Mouse (Mus musculus) G1E (cell line): Measurements from ENCODE around the gene 1700113H08Rik. TPM values are rescaled to one million over a fixed set of nuclear protein-coding genes. Genes with fewer than 3 reads are reported as not detected.

Source experiments
- ATAC-seq: 2 replicates; pipeline ENCODE4 v1.8.0; 2016; ENCODE audit warnings: mild to moderate bottlenecking; ENCODE audit not compliant: insufficient number of reproducible peaks, poor library complexity, low FRiP score, severe bottlenecking; ENCODE audit errors: extremely low read depth
- DNase-seq: peaks from one replicate; pipeline ENCODE4 v3.0.0; 2012; ENCODE audit warnings: low spot score
- H3K27me3 ChIP-seq: 2 replicates; pipeline ENCODE4 v1.6.1; 2012; ENCODE audit warnings: mild to moderate bottlenecking, low read length, inconsistent platforms; ENCODE audit not compliant: insufficient read depth
- H3K36me3 ChIP-seq: replicated peaks from 2 replicates; pipeline ENCODE3; 2012; ENCODE audit warnings: mild to moderate bottlenecking, inconsistent platforms
- H3K4me1 ChIP-seq: 2 replicates; pipeline ENCODE4 v1.6.1; 2012; ENCODE audit warnings: low read depth, low read length, inconsistent platforms, mixed read lengths; ENCODE audit not compliant: insufficient read depth
- H3K4me3 ChIP-seq: 2 replicates; pipeline ENCODE4 v1.5.1; 2012; ENCODE audit warnings: low read depth, mild to moderate bottlenecking, inconsistent platforms, low read length, moderate library complexity, mixed read lengths
- H3K9me3 ChIP-seq: replicated peaks from 2 replicates; pipeline ENCODE4 v1.6.1; 2012; ENCODE audit warnings: inconsistent platforms
- CTCF ChIP-seq: IDR thresholded peaks from 2 replicates; pipeline ENCODE4 v1.5.1; 2012; ENCODE audit warnings: low read depth, low read length, inconsistent platforms, mixed read lengths
- GATA1 ChIP-seq: IDR thresholded peaks from 2 replicates; pipeline ENCODE4 v1.6.1; 2012; ENCODE audit warnings: borderline replicate concordance, low read length, inconsistent platforms, mixed read lengths
- GATA2 ChIP-seq: IDR thresholded peaks from 2 replicates; pipeline ENCODE4 v1.6.1; 2012; ENCODE audit warnings: low read depth, low read length, inconsistent platforms, borderline replicate concordance
- POLR2AphosphoS5 ChIP-seq: IDR thresholded peaks from 2 replicates; pipeline ENCODE4 v1.6.1; 2012; ENCODE audit warnings: low read depth, low read length, inconsistent platforms; ENCODE audit not compliant: insufficient replicate concordance
- TAL1 ChIP-seq: conservative IDR thresholded peaks from 2 replicates; pipeline ENCODE4 v1.6.1; 2012; ENCODE audit warnings: low read depth, low read length, inconsistent platforms, mixed read lengths
- polyA plus RNA-seq: library from polyadenylated mRNA; stranded (reverse); fragments of >175 nt; gene quantifications from 2 replicates; pipeline ENCODE4 v1.2.3, GENCODE M21; 2012
- total RNA-seq, 2 experiments: library from RNA; stranded (forward) in 1 of 2; stranded (reverse) in 1 of 2; fragments of 200-1000 nt in 1 of 2; fragments of >200 nt in 1 of 2; fragmentation: Nextera tagmentation in 1 of 2; gene quantifications; 2 replicates each; pipeline ENCODE4 v1.2.3; 2014 to 2017

The 1700113H08Rik gene
- total and polyA plus RNA-seq, 3 experiments: 0.22 TPM; not detected in 2

GRCm38 (mm10) chr10:87051714-87052113, 6.1 kb upstream of the 1700113H08Rik start:
- no peaks in the 10 kb centered on the region for H3K4me1 ChIP-seq
- DNase-seq: no peak
- H3K4me3 ChIP-seq: no peak overlapping the region
- no peak for TF ChIP-seq POLR2AphosphoS5
- H3K36me3 ChIP-seq: no peaks in the 10 kb centered on the region
- peaks cover 44% of the 10 kb centered on the region for H3K9me3 ChIP-seq
- ATAC-seq: no peak
- H3K27me3 ChIP-seq: no peaks in the 10 kb centered on the region

GRCm38 (mm10) chr10:87058251-87058925, 543 bp downstream of the 1700113H08Rik start:
- peak overlapping the region; percentile 9; the same call in 1 of the 2 replicates for H3K4me3 ChIP-seq
- no peak for ATAC-seq

GRCm38 (mm10) chr10:87058926-87059325, 1.1 kb downstream of the 1700113H08Rik start:
- DNase-seq (no peak), ATAC-seq (no peak)
- H3K36me3 ChIP-seq: no peaks in the 10 kb centered on the region
- TF ChIP-seq CTCF (no peak), GATA1 (no peak), POLR2AphosphoS5 (no peak), TAL1 (no peak), GATA2 (no peak)
- H3K4me3 ChIP-seq: no peak overlapping the region
- peaks cover 29% of the 10 kb centered on the region for H3K9me3 ChIP-seq
- no peaks in the 10 kb centered on the region for H3K27me3 ChIP-seq
- H3K4me1 ChIP-seq: no peaks in the 10 kb centered on the region

More at GRCm38 (mm10) chr10:87058251-87058925, 543 bp downstream of the 1700113H08Rik start:
- Histone ChIP-seq H3K27me3 (no peaks in the 10 kb centered on the region), H3K36me3 (no peaks in the 10 kb centered on the region), H3K4me1 (no peaks in the 10 kb centered on the region), H3K9me3 (peaks cover 31% of the 10 kb centered on the region)
- DNase-seq: no peak
- no peak for TF ChIP-seq POLR2AphosphoS5
- TF ChIP-seq CTCF: no peak
- TF ChIP-seq GATA1: no peak
- TF ChIP-seq TAL1: no peak
- no peak for TF ChIP-seq GATA2

GRCm38 (mm10) chr10:87059447-87059846, 1.6 kb downstream of the 1700113H08Rik start:
- Histone ChIP-seq H3K36me3 (no peaks in the 10 kb centered on the region), H3K27me3 (no peaks in the 10 kb centered on the region), H3K4me1 (no peaks in the 10 kb centered on the region), H3K4me3 (no peak overlapping the region), H3K9me3 (peaks cover 27% of the 10 kb centered on the region)
- no peak for TF ChIP-seq CTCF
- no peak for TF ChIP-seq GATA1
- TF ChIP-seq TAL1: no peak
- TF ChIP-seq POLR2AphosphoS5: no peak
- no peak for TF ChIP-seq GATA2
- ATAC-seq: no peak
- DNase-seq: no peak

GRCm38 (mm10) chr10:87084236-87084635, 26.4 kb downstream of the 1700113H08Rik start:
- Histone ChIP-seq H3K9me3 (peaks cover 30% of the 10 kb centered on the region), H3K27me3 (no peaks in the 10 kb centered on the region), H3K4me3 (no peak overlapping the region), H3K36me3 (no peaks in the 10 kb centered on the region), H3K4me1 (no peaks in the 10 kb centered on the region)
- no peak for TF ChIP-seq CTCF
- TF ChIP-seq TAL1: no peak
- no peak for TF ChIP-seq GATA2
- no peak for TF ChIP-seq GATA1
- no peak for TF ChIP-seq POLR2AphosphoS5
- no peak for DNase-seq
- ATAC-seq: no peak

- TF ChIP-seq TAL1: no peak
- no peak for TF ChIP-seq CTCF
- no peak for TF ChIP-seq POLR2AphosphoS5
- no peak for TF ChIP-seq GATA2
- TF ChIP-seq GATA1: no peak
- DNase-seq (no peak), ATAC-seq (no peak)
- no peaks in the 10 kb centered on the region for H3K27me3 ChIP-seq
- H3K4me1 ChIP-seq: no peaks in the 10 kb centered on the region
- no peaks in the 10 kb centered on the region for H3K36me3 ChIP-seq
- no peak overlapping the region for H3K4me3 ChIP-seq
- H3K9me3 ChIP-seq: peaks cover 34% of the 10 kb centered on the region
Measured at GRCm38 (mm10) chr10:87087646-87088045, 29.8 kb downstream of the 1700113H08Rik start.
